Mouse (Mus musculus): ENCODE measurements around the gene Slc4a1ap.
"Not testable (repeated sequence)": the region's sequence is repeated elsewhere in the genome, so short reads cannot be mapped to it uniquely, and the experiment has no call there.

DNA sequence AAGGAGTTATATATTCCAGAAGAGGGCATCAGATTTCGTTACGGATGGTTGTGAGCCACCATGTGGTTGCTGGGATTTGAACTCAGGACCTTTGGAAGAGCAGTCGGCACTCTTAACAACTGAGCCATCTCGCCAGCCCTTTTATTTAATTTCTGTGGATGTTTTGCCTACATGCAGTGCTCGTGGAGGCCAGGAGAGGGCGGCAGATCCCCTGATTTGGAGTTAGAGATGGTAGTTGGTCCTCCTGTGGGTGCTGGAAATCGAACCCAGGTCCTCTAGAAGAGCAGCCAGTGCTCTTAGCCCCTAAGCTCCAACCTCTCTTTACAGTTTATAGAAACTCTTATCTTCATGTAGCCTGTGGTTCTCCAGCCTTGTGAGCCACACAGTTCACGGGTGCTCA, 61.9 kb downstream of the Slc4a1ap start:
- not testable (repeated sequence) for TF ChIP-seq TAL1, GATA1 (IDR thresholded peaks at IDR 0.05; ENCODE audit: low read length)
